Mouse (Mus musculus): ENCODE data around the gene Nfib. TPM values are rescaled to one million over a fixed set of nuclear protein-coding genes. Genes with fewer than 3 reads are reported as not detected.

Nfib gene
- total and polyA plus RNA-seq, 3 experiments = 0.04 to 0.11 (median 0.09) TPM

- Histone ChIP-seq H3K27ac (ENCODE audit: insufficient read depth, low read depth) (no peak overlapping the region), H3K36me3 (replicated peaks in 1 of 2; ENCODE audit: control insufficient read depth in 1 of 2, insufficient read depth in 1 of 2, low read length in 1 of 2) (no peaks in the 10 kb centered on the region), H3K9ac (ENCODE audit: insufficient read depth, low read depth) (no peak overlapping the region), H3K4me2 (ENCODE audit: insufficient read depth, low read depth, poor library complexity, severe bottlenecking) (no peak overlapping the region), H3K27me3 (replicated peaks) (no peaks in the 10 kb centered on the region), H3K9me3 (replicated peaks; ENCODE audit: low read length) (peaks cover 2% of the 10 kb centered on the region), H3K4me1 (ENCODE audit: control insufficient read depth in 1 of 2, insufficient read depth in 2 of 2) (peaks cover 0 to 3% of the 10 kb centered on the region in 2 experiments; a peak in 2 of 4 replicates), H3K79me2 (replicated peaks; ENCODE audit: control insufficient read depth, extremely low read depth, insufficient read depth, poor library complexity, severe bottlenecking) (no peaks in the 10 kb centered on the region), H3K4me3 (replicated peaks in 1 of 3; ENCODE audit: low read depth in 2 of 3, low read length in 2 of 3, poor library complexity in 1 of 3) (no peak overlapping the region)
- no peak for DNase-seq (ENCODE audit: extremely low read depth)
- dilution Hi-C loops (cut with MboI; ENCODE audit: extremely low pct_ligation_motif_present, extremely low pct_unique_long_range_greater_than_20kb, low sequenced_read_pairs) = no loop called here
- in situ Hi-C loops (cut with MboI; ENCODE audit: low pct_ligation_motif_present, low pct_unique_long_range_greater_than_20kb, low sequenced_read_pairs) = no loop called here
- no peak for TF ChIP-seq JUN (IDR thresholded peaks at IDR 0.05; ENCODE audit: insufficient read depth, low read depth, low read length)
- TF ChIP-seq CTCF (conservative IDR thresholded peaks at IDR 0.05 in 1 of 2, IDR thresholded peaks at IDR 0.05 in 1 of 2; ENCODE audit: low read depth in 2 of 2, low read length in 2 of 2) = no peak
- TF ChIP-seq UBTF (IDR thresholded peaks at IDR 0.05; ENCODE audit: low read depth, low read length) = no peak
- TF ChIP-seq RAD21 (IDR thresholded peaks at IDR 0.05; ENCODE audit: low read depth, low read length) = no peak
- TF ChIP-seq E2F4 (IDR thresholded peaks at IDR 0.05; ENCODE audit: insufficient replicate concordance, low read depth, low read length) = no peak
- no peak for TF ChIP-seq JUND (conservative IDR thresholded peaks at IDR 0.05; ENCODE audit: low read depth, low read length)
- no peak for TF ChIP-seq CHD2 (IDR thresholded peaks at IDR 0.05; ENCODE audit: low read length)
- no peak for TF ChIP-seq TCF12 (IDR thresholded peaks at IDR 0.05; ENCODE audit: low read depth, low read length)
- no peak for TF ChIP-seq POLR2A (IDR thresholded peaks at IDR 0.05; ENCODE audit: low read depth, low read length)
- no peak for TF ChIP-seq KAT2A (IDR thresholded peaks at IDR 0.05; ENCODE audit: insufficient replicate concordance, low read length)
- no peak for TF ChIP-seq ETS1 (conservative IDR thresholded peaks at IDR 0.05; ENCODE audit: low read depth, low read length)
- TF ChIP-seq BHLHE40 (IDR thresholded peaks at IDR 0.05; ENCODE audit: low read depth, low read length) = no peak
- no peak for TF ChIP-seq IRF4 (IDR thresholded peaks at IDR 0.05; ENCODE audit: low read depth, low read length)
- no peak for TF ChIP-seq ZNF384 (IDR thresholded peaks at IDR 0.05; ENCODE audit: low read depth, low read length)
- TF ChIP-seq POLR2AphosphoS2 (IDR thresholded peaks at IDR 0.05; ENCODE audit: low read depth, low read length) = no peak
- no peak for TF ChIP-seq USF2 (conservative IDR thresholded peaks at IDR 0.05; ENCODE audit: low read depth, low read length)
Measured at GRCm38 (mm10) chr4:82513426-82513750, 192.2 kb downstream of the Nfib start.

DNA sequence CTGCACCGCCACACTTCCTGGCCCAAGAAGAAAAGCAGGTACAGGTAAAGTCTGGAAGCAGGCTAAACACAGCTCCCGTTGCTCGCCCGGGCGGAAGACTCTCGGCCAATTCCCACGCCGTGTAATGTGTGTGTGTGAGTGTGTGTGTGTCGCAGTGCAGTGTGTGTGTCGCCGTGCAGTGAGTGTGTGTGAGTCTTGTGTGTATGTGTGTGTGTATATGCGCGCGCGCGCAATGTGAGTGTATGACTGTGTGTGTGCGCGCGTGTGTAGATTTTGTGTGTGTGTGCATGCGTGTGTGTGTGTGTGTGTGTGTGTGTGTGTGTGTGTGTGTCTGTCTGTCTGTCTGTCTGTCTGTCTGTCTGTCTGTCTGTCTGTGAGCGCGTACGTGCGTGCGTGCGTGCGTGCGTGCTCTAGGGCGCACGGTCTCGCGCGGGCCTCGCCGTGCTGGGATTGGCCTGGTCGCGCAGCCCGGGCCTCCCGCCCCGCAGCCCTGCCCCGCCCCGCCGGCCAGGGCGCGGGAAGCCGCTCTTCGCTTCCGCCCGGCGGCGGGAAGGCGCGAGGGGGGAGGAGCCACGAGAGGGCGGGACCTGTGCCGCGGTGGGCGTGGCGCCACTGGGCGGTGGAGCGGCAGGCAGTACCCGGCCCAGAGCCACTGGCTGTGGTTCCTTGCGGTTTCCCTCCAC, 192.7 kb downstream of the Nfib start:
- no peak overlapping the region for H3K9ac ChIP-seq (ENCODE audit: insufficient read depth, low read depth)

More for the DNA sequence above, 192.7 kb downstream of the Nfib start:
- TF ChIP-seq BHLHE40 (IDR thresholded peaks at IDR 0.05; ENCODE audit: low read depth, low read length) = no peak
- no peak for TF ChIP-seq POLR2AphosphoS2 (IDR thresholded peaks at IDR 0.05; ENCODE audit: low read depth, low read length)
- TF ChIP-seq NELFE (IDR thresholded peaks at IDR 0.05; ENCODE audit: low read depth, low read length) = no peak
- TF ChIP-seq JUN (IDR thresholded peaks at IDR 0.05; ENCODE audit: insufficient read depth, low read depth, low read length) = no peak
- no peak for TF ChIP-seq MYC (IDR thresholded peaks at IDR 0.05; ENCODE audit: low read depth, low read length)
- no peak for TF ChIP-seq E2F4 (IDR thresholded peaks at IDR 0.05; ENCODE audit: insufficient replicate concordance, low read depth, low read length)
- no peak for TF ChIP-seq MAZ (IDR thresholded peaks at IDR 0.05; ENCODE audit: low read depth, low read length)
- TF ChIP-seq ETS1 (conservative IDR thresholded peaks at IDR 0.05; ENCODE audit: low read depth, low read length) = no peak
- no peak for TF ChIP-seq ELF1 (IDR thresholded peaks at IDR 0.05; ENCODE audit: low read depth, low read length)
- no peak for TF ChIP-seq MXI1 (IDR thresholded peaks at IDR 0.05; ENCODE audit: low read depth, low read length)
- TF ChIP-seq USF1 (IDR thresholded peaks at IDR 0.05; ENCODE audit: low read depth, low read length) = no peak
- no peak for TF ChIP-seq SIN3A (IDR thresholded peaks at IDR 0.05; ENCODE audit: low read length)
- TF ChIP-seq MAFK (IDR thresholded peaks at IDR 0.05; ENCODE audit: insufficient replicate concordance, low read length) = no peak
- TF ChIP-seq TBP (conservative IDR thresholded peaks at IDR 0.05; ENCODE audit: low read depth, low read length) = no peak
- no peak for TF ChIP-seq ZMIZ1 (IDR thresholded peaks at IDR 0.05; ENCODE audit: low read depth, low read length)
- DNase-seq (ENCODE audit: extremely low read depth) = no peak
- Histone ChIP-seq H3K4me2 (ENCODE audit: insufficient read depth, low read depth, poor library complexity, severe bottlenecking) (no peak overlapping the region), H3K27ac (ENCODE audit: insufficient read depth, low read depth) (no peak overlapping the region), H3K4me3 (replicated peaks in 1 of 3; ENCODE audit: low read depth in 2 of 3, low read length in 2 of 3, poor library complexity in 1 of 3) (no peak overlapping the region), H3K4me1 (ENCODE audit: control insufficient read depth in 1 of 2, insufficient read depth in 2 of 2) (peaks cover 0 to 3% of the 10 kb centered on the region in 2 experiments; a peak in 2 of 4 replicates), H3K36me3 (replicated peaks in 1 of 2; ENCODE audit: control insufficient read depth in 1 of 2, insufficient read depth in 1 of 2, low read length in 1 of 2) (no peaks in the 10 kb centered on the region), H3K79me2 (replicated peaks; ENCODE audit: control insufficient read depth, extremely low read depth, insufficient read depth, poor library complexity, severe bottlenecking) (no peaks in the 10 kb centered on the region), H3K27me3 (replicated peaks) (no peaks in the 10 kb centered on the region), H3K9me3 (replicated peaks; ENCODE audit: low read length) (peaks cover 2% of the 10 kb centered on the region)
- dilution Hi-C loops (cut with MboI; ENCODE audit: extremely low pct_ligation_motif_present, extremely low pct_unique_long_range_greater_than_20kb, low sequenced_read_pairs) = no loop called here
- in situ Hi-C loops (cut with MboI; ENCODE audit: low pct_ligation_motif_present, low pct_unique_long_range_greater_than_20kb, low sequenced_read_pairs) = no loop called here

Data from CH12.LX (cell line).